Mouse (Mus musculus): ENCODE measurements at regions not wholly inside any gene's neighbourhood (a gene's known extent, or its start where the extent isn't known, plus 50 kb on each side); places are given as distances from the start of the nearest gene placed in this dataset.

GRCm38 (mm10) chr4:95395746-95396145, 161.6 kb upstream of the Fggy start:
- H3K4me2 ChIP-seq, result no peak overlapping the region
- 63% methylated on average over 3 of the region's 3 CpGs for WGBS
- no peaks in the 10 kb centered on the region for H3K36me3 ChIP-seq
- no peaks in the 10 kb centered on the region for H3K27me3 ChIP-seq (replicated peaks)
- H3K4me3 ChIP-seq, result no peak overlapping the region
- peaks cover 5% of the 10 kb centered on the region; the same call in 1 of the 2 replicates for H3K4me1 ChIP-seq (replicated peaks)
- H3K27ac ChIP-seq (ENCODE audit: poor library complexity, severe bottlenecking), result no peak overlapping the region
- H3K9ac ChIP-seq, result no peak overlapping the region
- H3K9me3 ChIP-seq (replicated peaks), result no peaks in the 10 kb centered on the region
- no peak for ATAC-seq (ENCODE audit: insufficient number of reproducible peaks, low FRiP score)

GRCm38 (mm10) chr4:95398301-95398700, 159.0 kb upstream of the Fggy start:
- Histone ChIP-seq H3K4me1 (replicated peaks) (peaks cover 5% of the 10 kb centered on the region; the same call in 1 of the 2 replicates), H3K27me3 (replicated peaks) (no peaks in the 10 kb centered on the region), H3K9ac (no peak overlapping the region), H3K36me3 (no peaks in the 10 kb centered on the region), H3K27ac (ENCODE audit: poor library complexity, severe bottlenecking) (no peak overlapping the region), H3K4me2 (no peak overlapping the region), H3K4me3 (no peak overlapping the region), H3K9me3 (replicated peaks) (no peaks in the 10 kb centered on the region)
- no peak for ATAC-seq (ENCODE audit: insufficient number of reproducible peaks, low FRiP score)

- no peak overlapping the region for H3K4me3 ChIP-seq
- H3K9ac ChIP-seq, result no peak overlapping the region
- no peak for ATAC-seq (ENCODE audit: insufficient number of reproducible peaks, low FRiP score)
- H3K27ac ChIP-seq (ENCODE audit: poor library complexity, severe bottlenecking), result no peak overlapping the region
- H3K9me3 ChIP-seq (replicated peaks), result no peaks in the 10 kb centered on the region
- H3K36me3 ChIP-seq, result no peaks in the 10 kb centered on the region
- peaks cover 5% of the 10 kb centered on the region; the same call in 1 of the 2 replicates for H3K4me1 ChIP-seq (replicated peaks)
- WGBS, result 59% methylated on average over 6 of the region's 6 CpGs
- H3K4me2 ChIP-seq, result no peak overlapping the region
- no peaks in the 10 kb centered on the region for H3K27me3 ChIP-seq (replicated peaks)
Observed at GRCm38 (mm10) chr4:95402273-95402672, 155.0 kb upstream of the Fggy start.

GRCm38 (mm10) chr4:95417075-95417474, 140.2 kb upstream of the Fggy start:
- Histone ChIP-seq H3K4me2 (no peak overlapping the region), H3K4me1 (replicated peaks) (no peaks in the 10 kb centered on the region), H3K36me3 (no peaks in the 10 kb centered on the region), H3K27me3 (replicated peaks) (no peaks in the 10 kb centered on the region), H3K27ac (ENCODE audit: poor library complexity, severe bottlenecking) (no peak overlapping the region), H3K4me3 (no peak overlapping the region), H3K9ac (no peak overlapping the region), H3K9me3 (replicated peaks) (0 out of 2 replicates have a peak, but pooled peaks cover under 1% of the 10 kb centered on the region)
- WGBS, result 28% methylated on average over 2 of the region's 2 CpGs
- no peak for ATAC-seq (ENCODE audit: insufficient number of reproducible peaks, low FRiP score)

DNA sequence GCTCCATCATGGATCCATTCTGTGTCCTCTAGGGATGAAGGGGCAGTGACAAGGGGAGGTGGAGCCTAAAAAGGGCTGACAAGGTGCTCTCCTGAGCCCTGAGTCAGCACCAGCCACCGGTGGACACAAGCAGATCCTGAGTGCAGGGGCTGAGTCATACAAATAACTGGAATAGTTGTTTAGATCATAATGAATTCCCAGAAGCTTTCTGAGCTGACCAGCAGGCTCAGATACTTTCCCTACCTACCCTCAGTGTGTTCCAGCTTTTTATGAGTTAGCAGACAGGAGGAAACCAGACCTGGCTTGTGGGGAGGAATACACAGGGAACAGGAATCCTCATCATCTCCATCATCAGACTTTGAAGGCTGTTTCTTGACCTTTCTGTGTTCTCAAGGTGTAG, 130.7 kb upstream of the Fggy start:
- ATAC-seq (ENCODE audit: insufficient number of reproducible peaks, low FRiP score), result no peak
- H3K4me2 ChIP-seq, result no peak overlapping the region
- no peak overlapping the region for H3K4me3 ChIP-seq
- no peaks in the 10 kb centered on the region for H3K36me3 ChIP-seq
- no peak overlapping the region for H3K9ac ChIP-seq
- whole genome bisulfite sequencing, result 35% methylated on average over 1 of the region's 1 CpGs
- no peaks in the 10 kb centered on the region for H3K4me1 ChIP-seq (replicated peaks)
- no peaks in the 10 kb centered on the region for H3K9me3 ChIP-seq (replicated peaks)
- H3K27me3 ChIP-seq (replicated peaks), result no peaks in the 10 kb centered on the region
- no peak overlapping the region for H3K27ac ChIP-seq (ENCODE audit: poor library complexity, severe bottlenecking)

- no peaks in the 10 kb centered on the region for H3K27me3 ChIP-seq (replicated peaks)
- H3K36me3 ChIP-seq, result no peaks in the 10 kb centered on the region
- ATAC-seq (ENCODE audit: insufficient number of reproducible peaks, low FRiP score), result peak; percentile 22; the same call in 1 of the 2 replicates
- H3K27ac ChIP-seq (ENCODE audit: poor library complexity, severe bottlenecking), result no peak overlapping the region
- H3K9me3 ChIP-seq (replicated peaks), result no peaks in the 10 kb centered on the region
- H3K4me2 ChIP-seq, result no peak overlapping the region
- no peak overlapping the region for H3K4me3 ChIP-seq
- WGBS, result 10% methylated on average over 4 of the region's 4 CpGs
- H3K9ac ChIP-seq, result no peak overlapping the region
- peaks cover 13% of the 10 kb centered on the region for H3K4me1 ChIP-seq (replicated peaks)
Observed at GRCm38 (mm10) chr4:95434543-95434942, 122.8 kb upstream of the Fggy start.

DNA sequence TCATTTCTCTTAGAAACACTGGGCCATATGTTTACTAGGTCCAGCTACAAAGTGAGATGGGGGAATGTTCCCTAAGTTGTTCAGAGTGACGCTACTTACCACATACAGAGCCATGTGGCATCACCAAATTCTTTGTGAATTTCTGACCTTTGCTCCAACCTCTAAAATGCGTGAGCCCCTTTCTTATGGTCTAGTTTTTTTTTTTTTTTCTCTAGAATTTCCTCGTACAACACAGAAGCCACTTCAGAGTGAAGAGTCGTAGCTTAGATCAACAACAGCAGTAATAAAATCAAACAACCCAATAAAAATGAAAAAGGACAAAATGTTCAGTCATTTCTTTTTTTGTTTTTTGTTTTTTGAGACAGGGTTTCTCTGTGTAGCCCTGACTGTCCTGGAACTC, 122.2 kb upstream of the Fggy start:
- ATAC-seq (ENCODE audit: insufficient number of reproducible peaks, low FRiP score), result no peak
- H3K27ac ChIP-seq (ENCODE audit: poor library complexity, severe bottlenecking), result no peak overlapping the region
- no peaks in the 10 kb centered on the region for H3K9me3 ChIP-seq (replicated peaks)

GRCm38 (mm10) chr4:95439834-95440233, 117.5 kb upstream of the Fggy start:
- no peak overlapping the region for H3K4me2 ChIP-seq
- H3K36me3 ChIP-seq, result no peaks in the 10 kb centered on the region
- H3K9me3 ChIP-seq (replicated peaks), result no peaks in the 10 kb centered on the region
- no peak overlapping the region for H3K4me3 ChIP-seq
- no peak for ATAC-seq (ENCODE audit: insufficient number of reproducible peaks, low FRiP score)
- no peaks in the 10 kb centered on the region for H3K4me1 ChIP-seq (replicated peaks)
- WGBS, result 24% methylated on average over 1 of the region's 1 CpGs
- H3K9ac ChIP-seq, result no peak overlapping the region
- no peaks in the 10 kb centered on the region for H3K27me3 ChIP-seq (replicated peaks)
- H3K27ac ChIP-seq (ENCODE audit: poor library complexity, severe bottlenecking), result no peak overlapping the region

More for the DNA sequence above, 122.2 kb upstream of the Fggy start:
- no peaks in the 10 kb centered on the region for H3K36me3 ChIP-seq
- peaks cover 13% of the 10 kb centered on the region for H3K4me1 ChIP-seq (replicated peaks)
- H3K9ac ChIP-seq, result no peak overlapping the region
- H3K27me3 ChIP-seq (replicated peaks), result no peaks in the 10 kb centered on the region
- no peak overlapping the region for H3K4me3 ChIP-seq
- 47% methylated on average over 4 of the region's 4 CpGs for WGBS
- H3K4me2 ChIP-seq, result no peak overlapping the region

- no peaks in the 10 kb centered on the region for H3K9me3 ChIP-seq (replicated peaks)
- H3K27ac ChIP-seq (ENCODE audit: poor library complexity, severe bottlenecking), result no peak overlapping the region
- H3K27me3 ChIP-seq (replicated peaks), result no peaks in the 10 kb centered on the region
- no peaks in the 10 kb centered on the region for H3K36me3 ChIP-seq
- no peak overlapping the region for H3K9ac ChIP-seq
- H3K4me1 ChIP-seq (replicated peaks), result no peaks in the 10 kb centered on the region
- no peak for ATAC-seq (ENCODE audit: insufficient number of reproducible peaks, low FRiP score)
- no peak overlapping the region for H3K4me3 ChIP-seq
- H3K4me2 ChIP-seq, result no peak overlapping the region
- 65% methylated on average over 12 of the region's 12 CpGs for WGBS
Observed at GRCm38 (mm10) chr4:95443854-95444811, 113.2 kb upstream of the Fggy start.

- no peak for ATAC-seq (ENCODE audit: insufficient number of reproducible peaks, low FRiP score)
- H3K27ac ChIP-seq (ENCODE audit: poor library complexity, severe bottlenecking), result no peak overlapping the region
Observed at GRCm38 (mm10) chr4:95450286-95450685, 107.0 kb upstream of the Fggy start.

GRCm38 (mm10) chr4:95451831-95452230, 105.5 kb upstream of the Fggy start:
- no peaks in the 10 kb centered on the region for H3K9me3 ChIP-seq (replicated peaks)
- H3K36me3 ChIP-seq, result no peaks in the 10 kb centered on the region
- H3K27ac ChIP-seq (ENCODE audit: poor library complexity, severe bottlenecking), result no peak overlapping the region
- no peak overlapping the region for H3K9ac ChIP-seq
- no peak for ATAC-seq (ENCODE audit: insufficient number of reproducible peaks, low FRiP score)
- H3K4me3 ChIP-seq, result no peak overlapping the region
- H3K4me1 ChIP-seq (replicated peaks), result no peaks in the 10 kb centered on the region
- H3K27me3 ChIP-seq (replicated peaks), result no peaks in the 10 kb centered on the region
- no peak overlapping the region for H3K4me2 ChIP-seq
- 81% methylated on average over 3 of the region's 3 CpGs for WGBS

More at GRCm38 (mm10) chr4:95450286-95450685, 107.0 kb upstream of the Fggy start:
- H3K9me3 ChIP-seq (replicated peaks), result no peaks in the 10 kb centered on the region
- 91% methylated on average over 1 of the region's 1 CpGs for WGBS
- no peak overlapping the region for H3K4me2 ChIP-seq
- H3K4me3 ChIP-seq, result no peak overlapping the region
- no peaks in the 10 kb centered on the region for H3K27me3 ChIP-seq (replicated peaks)
- H3K4me1 ChIP-seq (replicated peaks), result no peaks in the 10 kb centered on the region
- H3K36me3 ChIP-seq, result no peaks in the 10 kb centered on the region
- no peak overlapping the region for H3K9ac ChIP-seq

All from heart, embryonic 12.5 days (tissue).